Mouse (Mus musculus): Measurements from ENCODE around the gene Arl1.
"Not testable (repeated sequence)": the region's sequence is repeated elsewhere in the genome, so short reads cannot be mapped to it uniquely, and the experiment has no call there.

Gene Arl1

GRCm38 (mm10) chr10:88761524-88762212, 31.0 kb downstream of the Arl1 start:
- no peak for DNase-seq (ENCODE audit: low spot score in 2 of 2)

DNA sequence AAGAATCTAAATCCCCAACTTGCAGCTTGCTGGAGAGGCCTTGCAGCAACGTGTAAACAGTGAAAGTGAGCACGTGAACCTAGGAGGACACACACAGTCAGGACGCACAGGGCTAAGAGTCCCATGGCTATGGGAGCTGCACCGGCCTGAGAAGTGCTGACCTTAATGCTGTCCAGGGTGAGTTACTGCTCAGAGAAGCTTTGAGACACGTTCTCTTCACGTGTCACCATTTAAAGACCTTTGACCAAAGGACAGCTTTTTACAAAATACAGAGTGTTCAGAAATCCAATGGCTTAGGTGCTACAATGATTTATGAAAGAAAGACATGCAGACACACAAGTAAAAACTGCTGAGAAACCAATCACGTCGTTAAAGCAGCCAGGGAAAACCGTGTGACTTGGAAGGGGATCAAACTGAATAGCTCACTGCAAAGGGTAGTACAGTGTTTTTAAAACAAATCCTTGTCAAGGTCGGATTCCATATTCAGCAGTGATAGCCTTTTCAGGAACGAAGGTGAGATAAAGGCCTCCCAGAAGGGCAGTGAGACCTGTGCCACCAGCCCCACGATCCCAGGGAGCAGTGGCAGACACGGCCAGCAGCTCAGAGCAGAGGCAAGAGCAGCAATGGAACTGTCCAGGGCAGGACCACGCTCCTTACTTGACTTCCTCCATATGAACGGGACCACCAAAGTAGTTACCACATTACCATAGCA, 34.9 kb downstream of the Arl1 start:
- no peak for DNase-seq (ENCODE audit: low spot score in 2 of 2)

GRCm38 (mm10) chr10:88768961-88769360, 38.3 kb downstream of the Arl1 start:
- DNase-seq (ENCODE audit: low spot score in 2 of 2), result no peak

- no peak for DNase-seq (ENCODE audit: low spot score in 2 of 2)
These were observed 39.0 kb downstream of the Arl1 start for GRCm38 (mm10) chr10:88769676-88770075.

DNA sequence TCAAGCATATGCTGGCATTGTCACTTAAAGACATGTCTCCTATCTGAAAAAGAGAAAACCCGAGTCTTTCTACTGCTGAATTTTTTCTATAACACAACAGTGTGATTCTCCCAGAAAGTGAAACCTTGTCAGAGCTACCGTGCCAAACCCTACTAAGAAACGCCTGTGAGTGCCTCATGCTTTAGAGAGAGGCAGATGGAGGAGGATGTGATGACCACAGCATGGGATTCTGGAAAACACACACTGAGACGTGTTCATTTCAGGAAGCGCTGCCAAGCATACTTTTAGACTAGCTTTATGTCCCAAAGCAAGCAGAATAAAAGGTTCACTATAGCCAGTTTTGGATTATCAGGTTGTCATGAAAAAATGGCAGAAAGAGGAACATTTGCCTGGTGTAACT, 42.3 kb downstream of the Arl1 start:
- DNase-seq (ENCODE audit: low spot score in 2 of 2), result not testable (repeated sequence)

GRCm38 (mm10) chr10:88776206-88776605, 45.5 kb downstream of the Arl1 start:
- no peak for DNase-seq (ENCODE audit: low spot score in 2 of 2)

DNA sequence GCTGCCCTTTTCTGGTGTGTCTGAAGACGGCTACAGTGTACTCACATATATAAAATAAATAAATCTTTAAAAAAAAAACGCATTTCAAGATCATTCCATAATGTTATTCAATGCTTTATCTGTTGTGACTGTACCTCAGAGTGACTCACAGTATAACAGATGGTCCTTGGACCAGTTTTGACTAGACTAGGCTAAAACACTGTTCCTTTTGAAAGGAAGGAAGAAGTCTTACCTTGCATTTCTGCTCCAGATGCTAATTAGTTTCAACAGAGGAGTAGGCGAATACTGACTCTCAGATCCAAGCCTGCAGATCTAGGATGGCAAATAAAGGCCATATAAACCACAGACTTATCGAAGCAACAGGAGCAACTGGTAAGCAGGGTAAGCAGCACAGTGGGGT, 50.1 kb downstream of the Arl1 start:
- DNase-seq (ENCODE audit: low spot score in 2 of 2), result no peak

DNA sequence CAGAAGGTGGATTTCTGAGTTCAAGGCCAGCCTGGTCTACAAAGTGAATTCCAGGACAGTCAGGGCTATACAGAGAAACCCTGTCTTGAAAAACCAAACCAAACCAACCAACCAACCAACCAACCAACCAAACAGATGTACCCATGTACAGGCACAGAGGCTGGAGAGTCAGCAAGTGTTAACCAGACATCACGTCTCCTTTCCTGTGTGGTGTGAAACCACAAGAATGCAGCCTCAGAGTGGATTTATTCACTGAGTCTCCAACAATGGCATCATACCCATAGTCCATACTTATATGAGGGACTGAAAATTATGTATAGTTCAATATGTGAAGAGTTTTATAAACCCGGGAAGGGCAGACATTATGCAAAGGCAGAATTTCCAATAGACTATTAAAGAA, 52.5 kb downstream of the Arl1 start:
- DNase-seq (ENCODE audit: low spot score in 2 of 2), result not testable (repeated sequence)

GRCm38 (mm10) chr10:88783941-88784340, 53.3 kb downstream of the Arl1 start:
- no peak for DNase-seq (ENCODE audit: low spot score in 2 of 2)

DNA sequence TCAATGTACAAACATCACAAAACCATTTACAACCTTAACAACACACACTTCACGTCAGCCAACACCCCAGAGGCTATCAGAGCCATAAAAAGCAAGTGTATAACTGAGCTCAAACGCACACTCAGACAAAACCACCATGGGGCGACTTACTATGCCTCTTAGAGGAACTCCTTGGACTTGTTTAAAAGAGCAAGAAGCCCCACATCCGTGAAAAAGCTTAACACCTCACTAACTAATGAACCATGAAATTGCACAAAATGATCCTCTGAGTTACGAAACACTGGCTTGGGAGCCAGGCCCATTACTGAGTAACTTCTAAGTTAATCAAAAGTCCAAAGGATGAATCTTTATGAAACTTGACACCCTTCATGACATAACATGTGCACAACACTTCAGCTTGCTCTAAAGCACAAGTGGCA, 53.9 kb downstream of the Arl1 start:
- no peak for DNase-seq (ENCODE audit: low spot score in 2 of 2)

DNA sequence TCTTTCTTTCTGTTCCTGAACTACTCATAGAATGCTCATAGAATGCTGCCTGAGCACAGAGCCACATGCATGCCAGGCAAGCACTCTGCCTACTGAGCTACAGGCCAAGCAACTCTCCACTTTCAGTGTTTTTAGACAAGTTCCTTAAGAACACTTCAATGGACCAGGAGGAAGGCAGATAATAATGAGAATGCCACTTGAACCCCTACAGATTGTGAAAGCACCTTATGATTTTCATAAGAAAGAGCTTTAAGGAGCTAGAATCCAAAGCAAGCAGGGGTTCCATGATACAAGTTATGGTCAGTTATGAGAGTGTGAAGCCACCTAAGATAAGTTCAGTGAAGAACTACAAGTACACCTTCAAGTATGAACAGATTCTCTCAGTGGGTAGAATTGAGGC, 63.0 kb downstream of the Arl1 start:
- DNase-seq (ENCODE audit: low spot score in 2 of 2), result no peak

Measured in natural killer cell, adult 2 months (primary cell).